Mouse (Mus musculus) erythroblast, embryonic 14.5 days (primary cell): Measurements from ENCODE around the gene Gpc6. TPM values are rescaled to one million over a fixed set of nuclear protein-coding genes. Genes with fewer than 3 reads are reported as not detected.

Experiments
- H3K27me3 ChIP-seq: 2 replicates; pipeline ENCODE4 v1.6.1; 2012; ENCODE audit warnings: inconsistent platforms; ENCODE audit not compliant: control insufficient read depth
- H3K36me3 ChIP-seq: 2 replicates; pipeline ENCODE4 v1.6.1; 2012; ENCODE audit warnings: mild to moderate bottlenecking, inconsistent platforms; ENCODE audit not compliant: control insufficient read depth
- H3K4me1 ChIP-seq: 2 replicates; pipeline ENCODE4 v1.6.1; 2012; ENCODE audit warnings: inconsistent platforms; ENCODE audit not compliant: control insufficient read depth
- H3K4me3 ChIP-seq: replicated peaks from 2 replicates; pipeline ENCODE3; 2012; ENCODE audit warnings: moderate library complexity, mild to moderate bottlenecking, inconsistent platforms
- H3K9me3 ChIP-seq: 2 replicates; pipeline ENCODE4 v1.6.1; 2012; ENCODE audit warnings: low read length, inconsistent platforms, mixed read lengths; ENCODE audit not compliant: control insufficient read depth
- GATA1 ChIP-seq: IDR thresholded peaks from 2 replicates; pipeline ENCODE4 v1.6.1; 2012; ENCODE audit warnings: low read length, inconsistent platforms, mixed read lengths
- TAL1 ChIP-seq: IDR thresholded peaks from 3 replicates; pipeline ENCODE4 v1.6.1; 2012; ENCODE audit warnings: low read length, inconsistent platforms, mixed read lengths
- polyA plus RNA-seq: library from polyadenylated mRNA; stranded (reverse); fragments of >175 nt; gene quantifications from 2 replicates; pipeline ENCODE4 v1.2.3, GENCODE M21; 2012

The Gpc6 gene
- polyA plus RNA-seq, 1 experiment = not detected

GRCm38 (mm10) chr14:117022180-117022799, 97.2 kb downstream of the Gpc6 start:
- Histone ChIP-seq H3K4me1 (no peaks in the 10 kb centered on the region), H3K27me3 (no peaks in the 10 kb centered on the region), H3K9me3 (peaks cover 3% of the 10 kb centered on the region; the same call in 1 of the 2 replicates), H3K4me3 (no peak overlapping the region), H3K36me3 (no peaks in the 10 kb centered on the region)
- no peak for TF ChIP-seq GATA1
- TF ChIP-seq TAL1 = no peak

GRCm38 (mm10) chr14:117034146-117034545, 109.0 kb downstream of the Gpc6 start:
- H3K4me1 ChIP-seq = no peaks in the 10 kb centered on the region
- no peaks in the 10 kb centered on the region for H3K36me3 ChIP-seq
- H3K27me3 ChIP-seq = no peaks in the 10 kb centered on the region
- TF ChIP-seq TAL1 (no peak), GATA1 (no peak)
- H3K4me3 ChIP-seq = no peak overlapping the region
- H3K9me3 ChIP-seq = peaks cover 9% of the 10 kb centered on the region

GRCm38 (mm10) chr14:117041017-117041416, 115.9 kb downstream of the Gpc6 start:
- no peaks in the 10 kb centered on the region for H3K4me1 ChIP-seq

GRCm38 (mm10) chr14:117048951-117049350, 123.8 kb downstream of the Gpc6 start:
- H3K4me3 ChIP-seq = no peak overlapping the region
- no peaks in the 10 kb centered on the region for H3K36me3 ChIP-seq
- no peaks in the 10 kb centered on the region for H3K4me1 ChIP-seq
- H3K27me3 ChIP-seq = no peaks in the 10 kb centered on the region
- H3K9me3 ChIP-seq = peaks cover 4% of the 10 kb centered on the region; the same call in 1 of the 2 replicates
- TF ChIP-seq GATA1 = no peak
- TF ChIP-seq TAL1 = no peak

More at GRCm38 (mm10) chr14:117041017-117041416, 115.9 kb downstream of the Gpc6 start:
- peaks cover 12% of the 10 kb centered on the region for H3K9me3 ChIP-seq
- no peak overlapping the region for H3K4me3 ChIP-seq
- no peaks in the 10 kb centered on the region for H3K36me3 ChIP-seq
- no peaks in the 10 kb centered on the region for H3K27me3 ChIP-seq
- TF ChIP-seq GATA1 (no peak), TAL1 (no peak)

GRCm38 (mm10) chr14:117050877-117051276, 125.8 kb downstream of the Gpc6 start:
- Histone ChIP-seq H3K36me3 (no peaks in the 10 kb centered on the region), H3K4me1 (no peaks in the 10 kb centered on the region), H3K27me3 (no peaks in the 10 kb centered on the region), H3K4me3 (no peak overlapping the region), H3K9me3 (peaks cover 4% of the 10 kb centered on the region; the same call in 1 of the 2 replicates)
- TF ChIP-seq GATA1 (no peak), TAL1 (no peak)

GRCm38 (mm10) chr14:117053361-117053760, 128.2 kb downstream of the Gpc6 start:
- H3K4me3 ChIP-seq = no peak overlapping the region
- no peaks in the 10 kb centered on the region for H3K4me1 ChIP-seq
- H3K9me3 ChIP-seq = peaks cover 2% of the 10 kb centered on the region; the same call in 1 of the 2 replicates
- H3K36me3 ChIP-seq = no peaks in the 10 kb centered on the region
- TF ChIP-seq TAL1 = no peak
- no peak for TF ChIP-seq GATA1
- no peaks in the 10 kb centered on the region for H3K27me3 ChIP-seq

- Histone ChIP-seq H3K4me1 (no peaks in the 10 kb centered on the region), H3K4me3 (no peak overlapping the region)
- TF ChIP-seq GATA1 (no peak), TAL1 (no peak)
Measured at GRCm38 (mm10) chr14:117055134-117055533, 130.0 kb downstream of the Gpc6 start.

GRCm38 (mm10) chr14:117061078-117061477, 136.0 kb downstream of the Gpc6 start:
- no peaks in the 10 kb centered on the region for H3K27me3 ChIP-seq
- H3K4me3 ChIP-seq = no peak overlapping the region
- no peaks in the 10 kb centered on the region for H3K36me3 ChIP-seq
- no peaks in the 10 kb centered on the region for H3K4me1 ChIP-seq
- H3K9me3 ChIP-seq = peaks cover 5% of the 10 kb centered on the region
- TF ChIP-seq TAL1 = no peak
- TF ChIP-seq GATA1 = no peak

More at GRCm38 (mm10) chr14:117055134-117055533, 130.0 kb downstream of the Gpc6 start:
- no peaks in the 10 kb centered on the region for H3K27me3 ChIP-seq
- H3K9me3 ChIP-seq = peaks cover 4% of the 10 kb centered on the region; the same call in 1 of the 2 replicates
- no peaks in the 10 kb centered on the region for H3K36me3 ChIP-seq

- no peak overlapping the region for H3K4me3 ChIP-seq
- no peaks in the 10 kb centered on the region for H3K4me1 ChIP-seq
- TF ChIP-seq TAL1 (no peak), GATA1 (no peak)
- H3K27me3 ChIP-seq = no peaks in the 10 kb centered on the region
- H3K36me3 ChIP-seq = no peaks in the 10 kb centered on the region
- H3K9me3 ChIP-seq = peaks cover 5% of the 10 kb centered on the region
Measured at GRCm38 (mm10) chr14:117061527-117061926, 136.4 kb downstream of the Gpc6 start.
